Mouse (Mus musculus) cerebellum, adult 11-12 months (tissue): ENCODE measurements around the gene Ush2a.

Source experiments
- DNase-seq: peaks from one replicate; pipeline ENCODE4 v3.0.0; 2022

The Ush2a gene

DNA sequence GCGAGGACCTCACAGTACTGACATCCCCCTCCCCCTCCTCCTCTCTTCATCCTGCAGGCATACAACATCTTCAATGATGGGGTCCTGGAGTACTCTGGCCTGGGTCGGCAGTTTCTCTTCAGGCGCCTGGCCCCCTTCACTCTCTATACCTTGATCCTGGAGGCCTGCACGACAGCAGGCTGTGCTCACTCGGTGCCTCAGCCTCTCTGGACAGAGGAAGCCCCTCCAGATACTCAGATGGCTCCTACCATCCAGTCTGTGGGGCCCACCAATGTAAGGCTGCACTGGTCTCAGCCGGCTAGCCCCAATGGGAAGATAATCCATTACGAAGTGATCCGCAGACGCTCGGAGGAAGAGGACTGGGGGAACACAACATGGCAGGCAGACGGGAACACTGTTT lies 648.8 kb downstream of the Ush2a start:
- no peak for DNase-seq

DNA sequence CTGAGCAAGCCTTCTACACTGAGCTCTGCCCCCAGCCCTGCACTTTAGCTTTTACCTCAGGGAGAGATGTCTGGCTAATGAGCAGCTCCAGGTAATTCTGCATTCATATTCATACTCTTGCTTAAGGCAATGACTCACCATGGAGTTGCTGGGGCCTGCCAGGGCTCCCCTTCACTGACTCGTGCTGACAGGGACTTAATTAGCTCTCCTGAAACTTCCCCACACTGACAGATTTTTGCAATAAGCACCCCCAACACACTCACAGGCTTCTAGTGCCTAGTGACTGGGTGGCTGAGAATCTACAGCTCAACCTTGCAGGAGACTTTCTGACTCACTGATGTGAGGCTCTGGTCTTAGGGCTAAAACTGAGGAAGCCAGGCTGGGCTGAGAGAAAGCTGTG lies 658.1 kb downstream of the Ush2a start:
- DNase-seq: no peak

DNA sequence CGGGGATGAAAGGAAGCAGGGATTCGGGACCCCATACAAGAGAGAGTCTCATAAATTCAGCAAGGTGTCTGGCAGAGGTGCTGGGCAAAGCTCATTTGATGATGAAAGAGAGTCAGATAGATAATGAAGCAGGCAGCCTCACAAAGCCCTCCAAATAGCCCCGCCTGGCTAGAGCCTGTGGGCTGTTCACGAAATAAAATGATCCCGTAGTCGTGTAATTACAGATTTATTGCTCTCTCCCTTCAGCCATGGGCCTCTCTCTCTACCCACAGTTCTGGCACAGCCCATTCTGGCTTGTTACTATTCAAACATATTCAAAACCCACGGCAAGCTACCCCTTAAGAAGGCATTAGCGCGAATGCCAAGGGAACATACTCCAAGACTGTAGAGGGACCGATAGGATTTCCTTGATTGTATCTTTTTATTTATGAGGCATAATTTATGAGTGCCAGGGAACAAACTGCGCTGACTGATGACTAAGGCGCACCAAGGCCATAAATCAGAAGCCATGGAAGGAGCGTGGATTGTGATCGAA lies 675.5 kb downstream of the Ush2a start:
- no peak for DNase-seq

DNA sequence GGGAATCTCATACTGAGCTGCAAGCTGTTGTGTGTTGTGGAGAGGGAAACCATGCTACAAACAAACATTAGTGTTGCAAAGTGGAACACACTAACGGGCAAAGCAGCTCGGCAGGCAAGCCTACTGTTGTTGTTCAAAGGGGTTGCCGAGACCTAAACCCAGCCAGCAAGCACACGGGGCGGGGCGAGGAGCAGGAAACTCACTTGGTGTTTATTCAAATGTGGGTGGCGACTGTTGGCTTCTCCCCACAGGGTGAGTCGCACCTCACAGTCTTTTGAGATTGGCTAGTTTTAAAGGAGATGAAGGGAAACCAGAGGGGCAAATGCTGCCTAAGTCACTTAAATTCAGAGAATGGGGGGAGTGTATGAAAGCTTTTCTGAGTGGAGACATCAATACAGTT lies 683.5 kb downstream of the Ush2a start:
- no peak for DNase-seq

DNA sequence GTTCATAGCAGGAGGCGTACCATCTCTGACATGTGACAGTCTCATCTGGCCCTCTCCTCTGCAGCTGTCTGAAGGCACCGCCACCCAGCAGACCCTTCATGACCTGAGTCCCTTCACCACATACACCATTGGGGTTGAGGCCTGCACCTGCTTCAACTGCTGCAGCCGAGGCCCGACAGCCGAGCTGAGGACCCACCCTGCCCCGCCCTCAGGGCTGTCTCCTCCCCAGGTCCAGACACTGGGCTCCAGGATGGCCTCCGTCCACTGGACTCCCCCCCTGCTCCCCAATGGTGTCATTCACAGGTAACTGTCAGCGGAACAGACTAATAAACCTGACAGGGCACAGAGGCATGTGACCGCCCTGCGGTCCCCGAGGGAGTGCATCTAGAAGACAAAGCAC lies 685.0 kb downstream of the Ush2a start:
- no peak for DNase-seq

DNA sequence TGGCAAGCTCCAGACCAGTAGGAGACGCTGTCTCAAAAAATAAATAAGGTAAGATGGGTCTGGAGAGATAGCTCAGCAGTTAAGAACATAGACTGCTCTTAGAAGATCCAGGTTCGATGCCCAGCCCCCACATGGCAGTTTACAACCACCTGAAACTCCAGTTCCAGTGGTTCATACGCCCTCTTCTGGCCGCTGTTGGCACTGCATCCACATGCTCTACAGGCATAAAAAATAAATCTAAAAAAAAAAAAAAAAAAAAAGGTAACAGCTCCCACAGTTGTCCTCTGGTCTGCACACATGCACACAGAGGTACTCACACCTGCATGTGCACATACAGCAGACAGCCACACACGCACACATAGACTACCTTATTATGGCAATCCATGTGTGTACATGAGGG lies 686.0 kb downstream of the Ush2a start:
- DNase-seq: no peak

GRCm38 (mm10) chr1:188948276-188948675 lies 686.5 kb downstream of the Ush2a start:
- DNase-seq: no peak

GRCm38 (mm10) chr1:188951091-188951490 lies 689.3 kb downstream of the Ush2a start:
- no peak for DNase-seq

- peak; percentile 21 for DNase-seq
Measured at GRCm38 (mm10) chr1:188952501-188952900, 690.7 kb downstream of the Ush2a start.

DNA sequence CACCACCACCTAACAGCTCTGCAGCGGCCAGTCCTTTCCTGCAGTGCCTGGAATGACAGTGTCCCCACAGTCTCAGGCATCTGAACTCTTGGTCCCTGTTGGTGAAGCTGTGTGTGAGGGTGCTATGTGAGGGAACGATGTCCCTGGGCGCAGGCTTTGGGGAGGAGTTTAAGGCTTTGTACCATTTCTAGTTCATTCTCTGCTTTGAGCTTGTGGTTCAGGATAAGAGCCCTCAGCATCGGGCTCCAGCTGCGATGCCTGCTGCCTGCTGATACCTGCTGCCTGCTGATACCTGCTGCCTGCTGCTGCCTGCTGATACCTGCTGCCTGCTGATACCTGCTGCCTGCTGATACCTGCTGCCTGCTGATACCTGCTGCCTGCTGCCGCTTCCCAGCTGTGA lies 711.3 kb downstream of the Ush2a start:
- DNase-seq: no peak

DNA sequence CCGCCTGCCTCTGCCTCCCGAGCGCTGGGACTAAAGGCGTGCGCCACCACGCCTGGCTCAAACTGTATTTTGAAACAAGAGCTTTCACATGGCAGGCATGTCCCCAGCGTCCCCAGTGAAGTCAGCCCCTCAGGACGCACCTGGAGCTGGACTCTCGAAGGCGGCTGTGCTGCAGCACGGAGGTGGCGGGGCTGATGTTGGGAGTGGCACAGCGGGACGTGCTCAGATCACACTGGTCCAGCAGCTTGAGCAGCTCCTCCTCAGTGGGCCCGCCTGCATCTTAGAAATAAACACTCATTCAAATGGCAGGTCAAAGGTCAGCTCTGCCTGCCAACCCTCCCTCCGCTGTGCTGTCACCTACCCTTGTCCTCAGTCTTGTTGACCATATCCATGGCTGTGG lies 712.1 kb downstream of the Ush2a start:
- DNase-seq: no peak

DNA sequence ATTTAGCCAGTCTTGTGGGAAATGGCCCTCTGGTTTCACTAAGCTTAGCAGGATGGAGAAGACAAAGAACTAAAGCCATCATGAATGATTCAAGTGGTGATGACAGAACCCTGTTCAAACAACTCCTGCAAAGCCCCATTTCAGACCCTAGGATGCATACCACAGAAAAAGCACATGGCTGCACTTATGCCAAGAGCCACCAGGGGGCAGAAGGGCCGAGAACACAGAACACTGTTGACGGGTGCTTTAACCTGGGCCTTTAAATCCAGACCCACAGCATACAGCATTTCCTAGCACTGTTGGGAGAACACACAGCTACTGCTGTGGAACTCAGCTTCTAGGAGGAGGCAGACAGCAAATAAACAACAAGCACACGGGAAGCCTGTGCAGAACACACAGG lies 718.2 kb downstream of the Ush2a start:
- DNase-seq: peak; percentile 22

DNA sequence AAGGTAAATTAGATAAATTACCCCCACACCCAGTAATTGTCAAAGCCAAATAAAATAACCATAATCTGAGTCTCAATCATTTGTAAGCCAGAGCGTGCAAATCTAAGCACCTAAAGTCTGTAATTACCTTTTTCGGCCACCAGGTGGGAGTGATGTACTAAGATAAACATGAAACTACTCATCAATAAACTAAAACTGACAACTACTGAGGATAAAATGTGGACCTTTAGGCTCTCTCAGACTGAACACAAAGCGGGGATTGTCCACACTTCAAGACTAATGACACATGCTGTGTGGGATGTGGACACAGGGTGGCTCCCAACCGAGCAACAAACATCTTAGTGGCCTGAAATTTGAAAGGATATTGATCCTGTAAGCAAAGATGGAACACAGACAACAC lies 731.4 kb downstream of the Ush2a start:
- no peak for DNase-seq

DNA sequence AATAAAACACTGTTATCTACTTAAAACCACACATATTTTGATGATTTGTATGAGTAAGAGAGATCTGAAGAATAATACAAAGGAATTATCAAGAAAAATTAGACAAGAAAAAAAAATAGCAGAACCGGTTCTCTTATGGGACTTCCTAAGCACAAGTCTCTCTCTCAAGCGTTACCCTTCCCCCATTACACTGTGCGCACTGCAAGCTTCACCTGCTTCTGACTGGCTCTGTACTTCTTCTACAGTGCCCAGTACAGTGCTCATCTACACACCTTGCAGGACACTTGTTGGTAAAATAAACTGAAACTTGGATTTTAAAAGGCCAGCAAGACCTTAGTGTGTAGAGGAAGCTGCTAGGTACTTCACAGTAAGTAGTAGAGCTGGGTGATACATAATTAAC lies 736.1 kb downstream of the Ush2a start:
- no peak for DNase-seq

DNA sequence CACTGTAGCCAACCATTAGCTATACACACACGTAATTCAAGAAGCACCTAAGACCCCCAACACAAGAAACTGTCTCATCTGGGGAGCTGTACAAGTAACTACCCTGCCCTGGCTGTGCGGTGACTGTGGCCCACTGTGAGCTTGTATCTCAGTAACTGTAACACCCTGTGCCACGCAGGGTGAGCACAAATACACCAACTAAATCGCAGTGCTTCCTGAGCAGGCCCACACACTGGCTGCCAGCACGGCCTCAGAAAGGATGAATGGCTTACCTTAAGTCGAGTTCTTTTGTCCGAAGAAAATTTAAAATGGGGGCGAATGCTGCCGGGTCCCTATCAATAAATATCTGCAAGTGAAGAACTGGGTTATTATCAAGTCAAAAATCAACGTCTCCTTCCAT lies 738.2 kb downstream of the Ush2a start:
- no peak for DNase-seq

- DNase-seq: no peak
Measured at GRCm38 (mm10) chr1:189001815-189002214, 740.0 kb downstream of the Ush2a start.

GRCm38 (mm10) chr1:189004774-189005173 lies 743.0 kb downstream of the Ush2a start:
- no peak for DNase-seq

- no peak for DNase-seq
Measured at GRCm38 (mm10) chr1:189006267-189006666, 744.4 kb downstream of the Ush2a start.

DNA sequence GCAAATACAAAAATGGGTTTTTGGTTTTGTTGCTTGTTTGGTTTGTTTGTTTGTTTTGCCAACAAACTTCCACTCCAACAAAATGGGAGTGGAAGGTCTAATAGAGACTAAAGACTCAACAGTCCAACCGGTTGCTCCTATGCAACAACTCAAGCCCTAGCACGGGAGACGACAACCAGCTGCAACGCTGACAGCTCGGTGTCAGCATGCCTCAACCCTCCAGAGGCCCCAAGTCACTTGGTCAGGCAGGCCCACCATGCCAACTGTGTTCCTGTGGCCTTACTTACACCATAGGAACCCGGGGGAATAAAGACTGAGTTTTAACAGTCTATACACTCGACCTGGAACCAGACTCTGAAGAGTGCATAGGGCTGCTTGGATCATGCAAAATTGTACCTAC lies 745.0 kb downstream of the Ush2a start:
- DNase-seq: peak; percentile 26

DNA sequence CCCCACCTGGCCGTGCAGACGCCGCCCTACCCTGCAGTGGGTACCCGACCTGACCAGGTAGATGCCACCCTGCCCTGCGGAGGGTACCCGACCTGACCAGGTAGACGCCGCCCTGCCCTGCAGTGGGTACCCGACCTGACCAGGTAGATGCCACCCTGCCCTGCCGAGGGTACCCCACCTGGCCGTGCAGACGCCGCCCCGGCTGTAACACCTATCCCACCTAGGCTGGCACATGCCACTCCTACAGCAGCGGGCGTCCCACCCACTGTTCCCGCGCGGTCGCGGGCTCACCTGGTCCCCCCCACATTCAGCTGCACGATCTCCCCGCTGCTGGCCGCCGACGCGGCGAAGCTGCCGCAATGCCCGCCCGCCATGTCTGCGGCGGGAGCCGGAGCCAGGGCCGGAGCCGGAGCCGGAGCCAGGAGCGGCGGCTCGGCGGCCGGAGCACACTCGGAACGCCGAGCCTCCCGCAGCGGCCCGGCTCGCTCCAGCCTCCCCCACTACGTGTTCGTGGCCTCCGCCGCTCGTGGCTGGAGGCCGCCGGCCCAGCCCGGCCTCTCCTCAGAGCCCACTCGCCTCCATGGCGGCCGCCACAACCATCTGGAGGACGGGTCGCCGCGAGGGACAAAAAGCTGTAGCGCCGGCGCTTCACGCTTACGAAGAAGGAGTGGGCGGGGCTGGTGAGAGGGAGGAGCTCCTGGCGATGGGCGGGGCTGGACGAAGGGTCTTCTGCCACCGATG lies 745.6 kb downstream of the Ush2a start, which contains the start of gene Kctd3:
TSS of gene Kctd3 (minus strand) at position 603 of the 741 bp plus-strand sequence.
- peak; percentile 94 for DNase-seq

DNA sequence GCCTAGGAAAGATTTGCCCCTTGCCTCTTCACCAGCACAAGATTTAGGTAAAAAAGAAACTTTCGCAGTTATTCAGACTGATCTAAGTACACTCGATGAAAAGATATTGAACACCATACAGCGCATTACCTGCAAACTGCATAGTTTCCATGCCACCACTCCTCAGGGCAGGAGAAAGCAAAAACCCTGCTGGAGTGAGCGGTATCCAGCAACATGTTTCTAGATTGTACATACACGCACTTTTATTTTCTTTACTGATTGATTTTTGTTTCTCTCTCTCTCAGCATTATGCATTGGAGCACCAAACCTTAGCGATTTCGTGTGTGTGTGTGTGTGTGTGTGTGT lies 746.1 kb downstream of the Ush2a start:
- DNase-seq: no peak

DNA sequence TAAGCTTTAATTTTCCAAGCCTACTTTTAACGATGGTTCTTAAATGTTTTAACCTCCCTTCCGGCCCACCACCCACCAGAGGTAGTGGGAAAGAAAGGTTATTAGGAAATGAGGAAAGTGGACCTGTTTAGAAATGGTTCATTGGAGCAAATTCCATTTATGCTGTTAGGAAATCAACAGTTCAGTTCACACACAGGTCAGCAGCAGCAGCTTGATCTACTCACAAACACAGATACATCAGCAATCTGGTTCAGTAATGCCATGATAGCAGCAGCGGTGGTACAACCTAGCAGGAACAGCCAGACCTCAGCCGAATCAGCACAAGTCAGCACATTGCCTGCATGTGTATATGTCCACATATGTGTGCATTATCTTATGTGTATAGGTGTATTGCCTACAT lies 748.8 kb downstream of the Ush2a start:
- no peak for DNase-seq

DNA sequence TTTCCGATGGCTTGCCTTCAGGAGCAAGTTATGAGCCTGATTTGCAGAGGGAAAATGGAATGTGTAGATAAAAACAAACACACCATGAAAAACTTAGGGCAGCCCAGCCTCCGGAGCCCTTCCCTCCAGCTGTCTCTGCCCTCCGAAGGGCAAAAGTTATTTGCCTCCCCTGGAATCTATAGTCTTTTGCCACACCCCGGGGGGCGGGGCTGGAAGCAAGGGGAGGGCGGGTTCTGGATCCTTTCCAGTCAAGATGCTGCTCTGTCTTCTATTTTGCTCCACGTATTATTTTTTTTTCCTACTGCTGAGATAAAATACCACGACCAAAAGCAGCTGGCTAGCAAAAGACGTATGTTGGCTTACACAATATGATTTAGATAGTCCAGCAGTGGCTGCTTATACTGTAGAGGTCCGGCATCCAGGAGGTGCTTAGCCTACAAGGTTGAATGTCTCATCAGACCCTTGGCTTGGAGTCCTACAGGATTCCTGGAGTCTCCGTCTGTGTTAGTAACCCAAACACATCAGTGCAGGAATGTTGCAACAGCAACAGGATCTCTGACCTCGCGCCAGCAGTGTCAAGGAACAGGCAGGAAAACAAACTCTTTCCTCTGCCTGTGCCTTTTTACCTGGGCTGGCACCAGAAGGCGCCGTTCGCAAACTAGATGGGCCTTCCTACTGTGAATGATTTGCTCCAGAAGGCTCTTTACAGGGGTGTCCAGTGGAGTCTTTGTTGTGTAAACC lies 751.2 kb downstream of the Ush2a start:
- no peak for DNase-seq

- no peak for DNase-seq
Measured at GRCm38 (mm10) chr1:189013587-189013921, 751.7 kb downstream of the Ush2a start.
